Mouse (Mus musculus): ENCODE measurements around the gene Nelfe. TPM values are rescaled to one million over a fixed set of nuclear protein-coding genes. Genes with fewer than 3 reads are reported as not detected.

Gene Nelfe
- polyA plus RNA-seq (2014; fragmentation: Illumina TruSeq; extraction: RNeasy Lipid Tissue Mini Kit (QIAGEN cat#74804); ENCODE audit: low replicate concordance), result 0.41 TPM

GRCm38 (mm10) chr17:34849722-34850516 lies at the start of gene Nelfe, which contains the start of gene Skiv2l:
Gene Nelfe, plus strand, starts transcription at chr17:34850391.
Gene Skiv2l, minus strand, starts transcription at chr17:34850210.

GRCm38 (mm10) chr17:34804301-34804700 lies 45.9 kb upstream of the Nelfe start, which contains the start of gene Cyp21a1:
Gene Cyp21a1, minus strand, starts transcription at chr17:34804561.

GRCm38 (mm10) chr17:34836856-34837221 lies 13.4 kb upstream of the Nelfe start, which contains the start of the genes Stk19 and Dxo:
Gene Stk19, minus strand, starts transcription at chr17:34836945.
Gene Dxo, plus strand, starts transcription at chr17:34837019.

GRCm38 (mm10) chr17:34862416-34863081 lies 12.4 kb downstream of the Nelfe start, which contains the start of gene Cfb:
Gene Cfb, minus strand, starts transcription at chr17:34862518.

GRCm38 (mm10) chr17:34879336-34879879 lies 29.2 kb downstream of the Nelfe start, which contains the start of gene Zbtb12:
Gene Zbtb12, plus strand, starts transcription at chr17:34879483.

GRCm38 (mm10) chr17:34881683-34882310 lies 31.6 kb downstream of the Nelfe start, which contains the start of gene Gm20547:
Gene Gm20547, minus strand, starts transcription at chr17:34882042.

GRCm38 (mm10) chr17:34898160-34898586 lies 48.0 kb downstream of the Nelfe start, which contains the start of the genes C2 and Ehmt2:
Gene C2, minus strand, starts transcription at chr17:34898265.
Gene Ehmt2, plus strand, starts transcription at chr17:34898469.

Other genes starting within 250 kb of the Nelfe start
- 56.8 TPM for gene Rnf5, start 246.7 kb upstream of the Nelfe start, polyA plus RNA-seq (2014; fragmentation: Illumina TruSeq; extraction: RNeasy Lipid Tissue Mini Kit (QIAGEN cat#74804); ENCODE audit: low replicate concordance)
- 3.7 TPM for gene Agpat1, start 246.1 kb upstream of the Nelfe start, polyA plus RNA-seq (2014; fragmentation: Illumina TruSeq; extraction: RNeasy Lipid Tissue Mini Kit (QIAGEN cat#74804); ENCODE audit: low replicate concordance)
- not detected for gene Egfl8, start 234.4 kb upstream of the Nelfe start, polyA plus RNA-seq (2014; fragmentation: Illumina TruSeq; extraction: RNeasy Lipid Tissue Mini Kit (QIAGEN cat#74804); ENCODE audit: low replicate concordance)
- 0.74 TPM for gene Ppt2, start 221.9 kb upstream of the Nelfe start, polyA plus RNA-seq (2014; fragmentation: Illumina TruSeq; extraction: RNeasy Lipid Tissue Mini Kit (QIAGEN cat#74804); ENCODE audit: low replicate concordance)
- 1.6 TPM for gene Prrt1, start 220.9 kb upstream of the Nelfe start, polyA plus RNA-seq (2014; fragmentation: Illumina TruSeq; extraction: RNeasy Lipid Tissue Mini Kit (QIAGEN cat#74804); ENCODE audit: low replicate concordance)
- gene Fkbpl, start 205.6 kb upstream of the Nelfe start, polyA plus RNA-seq (2014; fragmentation: Illumina TruSeq; extraction: RNeasy Lipid Tissue Mini Kit (QIAGEN cat#74804); ENCODE audit: low replicate concordance), result 1.6 TPM
- gene Atf6b, start 203.2 kb upstream of the Nelfe start, polyA plus RNA-seq (2014; fragmentation: Illumina TruSeq; extraction: RNeasy Lipid Tissue Mini Kit (QIAGEN cat#74804); ENCODE audit: low replicate concordance), result 1.3 TPM
- not detected for gene Tnxb, start 179.9 kb upstream of the Nelfe start, polyA plus RNA-seq (2014; fragmentation: Illumina TruSeq; extraction: RNeasy Lipid Tissue Mini Kit (QIAGEN cat#74804); ENCODE audit: low replicate concordance)
- gene C4b, start 106.5 kb upstream of the Nelfe start, polyA plus RNA-seq (2014; fragmentation: Illumina TruSeq; extraction: RNeasy Lipid Tissue Mini Kit (QIAGEN cat#74804); ENCODE audit: low replicate concordance), result 0.19 TPM
- not detected for gene Cyp21a1, start 45.8 kb upstream of the Nelfe start, polyA plus RNA-seq (2014; fragmentation: Illumina TruSeq; extraction: RNeasy Lipid Tissue Mini Kit (QIAGEN cat#74804); ENCODE audit: low replicate concordance)
- gene Stk19, start 13.4 kb upstream of the Nelfe start, polyA plus RNA-seq (2014; fragmentation: Illumina TruSeq; extraction: RNeasy Lipid Tissue Mini Kit (QIAGEN cat#74804); ENCODE audit: low replicate concordance), result 17.0 TPM
- gene Dxo, start 13.4 kb upstream of the Nelfe start, polyA plus RNA-seq (2014; fragmentation: Illumina TruSeq; extraction: RNeasy Lipid Tissue Mini Kit (QIAGEN cat#74804); ENCODE audit: low replicate concordance), result 1.6 TPM
- gene Skiv2l, start 181 bp upstream of the Nelfe start, polyA plus RNA-seq (2014; fragmentation: Illumina TruSeq; extraction: RNeasy Lipid Tissue Mini Kit (QIAGEN cat#74804); ENCODE audit: low replicate concordance), result 4.8 TPM
- 20.3 TPM for gene Cfb, start 12.1 kb downstream of the Nelfe start, polyA plus RNA-seq (2014; fragmentation: Illumina TruSeq; extraction: RNeasy Lipid Tissue Mini Kit (QIAGEN cat#74804); ENCODE audit: low replicate concordance)
- 1.3 TPM for gene Zbtb12, start 29.1 kb downstream of the Nelfe start, polyA plus RNA-seq (2014; fragmentation: Illumina TruSeq; extraction: RNeasy Lipid Tissue Mini Kit (QIAGEN cat#74804); ENCODE audit: low replicate concordance)
- gene Gm20547, start 31.7 kb downstream of the Nelfe start, polyA plus RNA-seq (2014; fragmentation: Illumina TruSeq; extraction: RNeasy Lipid Tissue Mini Kit (QIAGEN cat#74804); ENCODE audit: low replicate concordance), result 2.4 TPM
- gene C2, start 47.9 kb downstream of the Nelfe start, polyA plus RNA-seq (2014; fragmentation: Illumina TruSeq; extraction: RNeasy Lipid Tissue Mini Kit (QIAGEN cat#74804); ENCODE audit: low replicate concordance), result not detected
- 5.3 TPM for gene Ehmt2, start 48.1 kb downstream of the Nelfe start, polyA plus RNA-seq (2014; fragmentation: Illumina TruSeq; extraction: RNeasy Lipid Tissue Mini Kit (QIAGEN cat#74804); ENCODE audit: low replicate concordance)
- gene Slc44a4, start 64.1 kb downstream of the Nelfe start, polyA plus RNA-seq (2014; fragmentation: Illumina TruSeq; extraction: RNeasy Lipid Tissue Mini Kit (QIAGEN cat#74804); ENCODE audit: low replicate concordance), result 2.7 TPM
- 3.6 TPM for gene Neu1, start 80.9 kb downstream of the Nelfe start, polyA plus RNA-seq (2014; fragmentation: Illumina TruSeq; extraction: RNeasy Lipid Tissue Mini Kit (QIAGEN cat#74804); ENCODE audit: low replicate concordance)
- gene Hspa1b, start 108.8 kb downstream of the Nelfe start, polyA plus RNA-seq (2014; fragmentation: Illumina TruSeq; extraction: RNeasy Lipid Tissue Mini Kit (QIAGEN cat#74804); ENCODE audit: low replicate concordance), result 1.3 TPM
- gene Gm20481, start 119.5 kb downstream of the Nelfe start, polyA plus RNA-seq (2014; fragmentation: Illumina TruSeq; extraction: RNeasy Lipid Tissue Mini Kit (QIAGEN cat#74804); ENCODE audit: low replicate concordance), result not detected
- gene Hspa1a, start 121.8 kb downstream of the Nelfe start, polyA plus RNA-seq (2014; fragmentation: Illumina TruSeq; extraction: RNeasy Lipid Tissue Mini Kit (QIAGEN cat#74804); ENCODE audit: low replicate concordance), result 0.52 TPM
- gene Hspa1l, start 122.3 kb downstream of the Nelfe start, polyA plus RNA-seq (2014; fragmentation: Illumina TruSeq; extraction: RNeasy Lipid Tissue Mini Kit (QIAGEN cat#74804); ENCODE audit: low replicate concordance), result not detected
- gene Lsm2, start 131.5 kb downstream of the Nelfe start, polyA plus RNA-seq (2014; fragmentation: Illumina TruSeq; extraction: RNeasy Lipid Tissue Mini Kit (QIAGEN cat#74804); ENCODE audit: low replicate concordance), result 12.4 TPM
- gene Vars, start 150.6 kb downstream of the Nelfe start, polyA plus RNA-seq (2014; fragmentation: Illumina TruSeq; extraction: RNeasy Lipid Tissue Mini Kit (QIAGEN cat#74804); ENCODE audit: low replicate concordance), result 0.37 TPM
- gene Vwa7, start 166.2 kb downstream of the Nelfe start, polyA plus RNA-seq (2014; fragmentation: Illumina TruSeq; extraction: RNeasy Lipid Tissue Mini Kit (QIAGEN cat#74804); ENCODE audit: low replicate concordance), result 0.11 TPM
- gene Sapcd1, start 177.6 kb downstream of the Nelfe start, polyA plus RNA-seq (2014; fragmentation: Illumina TruSeq; extraction: RNeasy Lipid Tissue Mini Kit (QIAGEN cat#74804); ENCODE audit: low replicate concordance), result not detected
- gene Msh5, start 196.4 kb downstream of the Nelfe start, polyA plus RNA-seq (2014; fragmentation: Illumina TruSeq; extraction: RNeasy Lipid Tissue Mini Kit (QIAGEN cat#74804); ENCODE audit: low replicate concordance), result 0.93 TPM
- gene Clic1, start 199.6 kb downstream of the Nelfe start, polyA plus RNA-seq (2014; fragmentation: Illumina TruSeq; extraction: RNeasy Lipid Tissue Mini Kit (QIAGEN cat#74804); ENCODE audit: low replicate concordance), result 31.3 TPM
- gene Ddah2, start 208.6 kb downstream of the Nelfe start, polyA plus RNA-seq (2014; fragmentation: Illumina TruSeq; extraction: RNeasy Lipid Tissue Mini Kit (QIAGEN cat#74804); ENCODE audit: low replicate concordance), result not detected
- gene Ly6g6c, start 215.0 kb downstream of the Nelfe start, polyA plus RNA-seq (2014; fragmentation: Illumina TruSeq; extraction: RNeasy Lipid Tissue Mini Kit (QIAGEN cat#74804); ENCODE audit: low replicate concordance), result not detected
- gene Mpig6b, start 215.8 kb downstream of the Nelfe start, polyA plus RNA-seq (2014; fragmentation: Illumina TruSeq; extraction: RNeasy Lipid Tissue Mini Kit (QIAGEN cat#74804); ENCODE audit: low replicate concordance), result 0.59 TPM
- gene Ly6g6e, start 226.5 kb downstream of the Nelfe start, polyA plus RNA-seq (2014; fragmentation: Illumina TruSeq; extraction: RNeasy Lipid Tissue Mini Kit (QIAGEN cat#74804); ENCODE audit: low replicate concordance), result not detected
- gene Ly6g6d, start 227.7 kb downstream of the Nelfe start, polyA plus RNA-seq (2014; fragmentation: Illumina TruSeq; extraction: RNeasy Lipid Tissue Mini Kit (QIAGEN cat#74804); ENCODE audit: low replicate concordance), result not detected
- gene Ly6g6f, start 235.2 kb downstream of the Nelfe start, polyA plus RNA-seq (2014; fragmentation: Illumina TruSeq; extraction: RNeasy Lipid Tissue Mini Kit (QIAGEN cat#74804); ENCODE audit: low replicate concordance), result not detected
- gene Abhd16a, start 238.9 kb downstream of the Nelfe start, polyA plus RNA-seq (2014; fragmentation: Illumina TruSeq; extraction: RNeasy Lipid Tissue Mini Kit (QIAGEN cat#74804); ENCODE audit: low replicate concordance), result 3.7 TPM

Data from small intestine, adult 10 weeks (tissue).